Mouse (Mus musculus) megakaryocyte progenitor cell, adult 5-6 weeks (primary cell): ENCODE measurements around the gene Map4. TPM values are rescaled to one million over a fixed set of nuclear protein-coding genes. Genes with fewer than 3 reads are reported as not detected.
"Not testable (repeated sequence)": the region's sequence is repeated elsewhere in the genome, so short reads cannot be mapped to it uniquely, and the experiment has no call there.

Experiments used
- ATAC-seq: replicated peaks from 2 replicates; pipeline ENCODE4 v1.8.0; 2016; ENCODE audit warnings: mild to moderate bottlenecking, moderate TSS enrichment, inconsistent platforms; ENCODE audit not compliant: poor library complexity
- total RNA-seq, 2 experiments: library from RNA; stranded (forward) in 1 of 2; stranded (reverse) in 1 of 2; fragments of 157-497, 149-512 nt in 1 of 2; fragments of 200-1000 nt in 1 of 2; gene quantifications; 2 replicates each; pipeline versions ENCODE4 v1.2.3 to v1.2.4; 2015 to 2017

Map4 gene
- total RNA-seq, 2 experiments from 2014 or later, result 26.3 to 32.2 TPM

DNA sequence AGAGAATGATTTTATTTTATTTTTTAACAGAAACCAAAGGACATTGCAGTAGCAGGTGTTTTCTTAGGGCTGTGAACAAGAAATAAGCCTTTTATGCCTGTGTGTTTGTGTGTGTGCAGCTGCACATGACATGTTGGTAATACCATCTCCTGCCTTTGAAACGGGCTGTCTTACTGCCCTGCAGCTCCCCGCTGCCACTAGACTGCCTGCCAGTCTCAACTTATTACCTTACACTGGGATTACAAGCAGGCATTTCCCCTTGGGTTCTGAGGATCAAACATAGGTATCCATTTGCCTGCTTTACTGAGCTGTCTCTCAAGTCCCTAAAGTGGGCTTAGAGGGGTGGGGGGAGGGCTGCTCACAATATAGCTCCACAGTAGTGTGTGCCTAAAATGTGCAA is 129.5 kb downstream of the Map4 start:
- no peak for ATAC-seq

DNA sequence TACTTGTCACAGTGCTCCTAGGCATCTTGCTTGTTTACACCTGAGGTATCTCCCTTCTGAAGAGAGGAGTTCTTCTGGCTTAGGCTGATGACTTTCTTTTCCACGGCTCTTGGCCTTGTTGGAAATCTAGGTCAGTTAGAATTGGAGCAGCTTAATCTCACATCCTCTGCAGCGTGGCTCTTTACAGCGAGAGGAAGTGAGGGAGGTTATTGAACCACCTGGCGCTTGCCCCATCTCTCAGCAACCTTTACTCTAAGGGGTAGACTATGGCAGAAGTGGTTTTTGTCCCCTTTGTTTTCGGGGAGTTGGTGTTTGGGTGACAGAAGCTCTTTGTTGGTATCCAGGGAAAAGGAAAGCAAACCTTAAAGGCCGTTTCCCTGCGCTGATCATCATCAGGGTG is 131.1 kb downstream of the Map4 start:
- ATAC-seq, result no peak

DNA sequence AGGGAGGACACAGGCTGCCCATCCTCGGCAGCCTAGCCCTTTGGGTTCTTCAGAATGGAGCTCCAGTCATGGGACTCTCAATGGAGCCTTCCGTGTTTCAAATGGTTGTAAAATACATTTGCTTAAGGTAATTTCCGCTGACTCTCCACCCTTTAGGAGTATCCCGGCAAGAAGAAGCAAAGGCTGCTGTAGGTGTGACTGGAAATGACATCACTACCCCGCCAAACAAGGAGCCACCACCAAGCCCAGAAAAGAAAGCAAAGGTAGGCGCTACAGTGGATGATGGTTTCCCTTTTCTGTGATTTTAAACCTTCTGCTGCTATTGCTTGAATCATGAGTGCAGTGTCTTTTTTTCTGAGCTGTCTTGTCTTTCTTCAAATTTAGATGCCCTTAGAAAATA is 131.6 kb downstream of the Map4 start:
- ATAC-seq, result no peak

DNA sequence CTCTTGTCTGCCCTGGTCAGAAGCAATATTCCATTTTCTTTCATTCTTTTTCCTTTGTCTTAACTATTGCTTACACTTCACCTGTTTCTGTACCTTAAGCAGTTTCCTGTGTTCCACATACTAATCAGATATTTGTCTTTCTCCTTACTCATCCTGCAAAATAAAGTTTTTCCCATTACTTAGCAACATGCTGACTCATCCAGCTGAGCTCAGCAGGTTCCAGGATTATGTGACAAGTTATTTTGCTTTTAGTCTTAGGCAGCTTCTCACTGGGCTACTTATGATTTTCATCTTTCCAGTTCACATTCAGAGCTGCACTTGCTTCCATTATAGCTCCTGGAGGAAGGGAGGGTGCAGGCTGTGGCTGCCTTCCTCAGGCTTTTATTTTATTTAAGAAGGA is 133.4 kb downstream of the Map4 start:
- ATAC-seq, result no peak

DNA sequence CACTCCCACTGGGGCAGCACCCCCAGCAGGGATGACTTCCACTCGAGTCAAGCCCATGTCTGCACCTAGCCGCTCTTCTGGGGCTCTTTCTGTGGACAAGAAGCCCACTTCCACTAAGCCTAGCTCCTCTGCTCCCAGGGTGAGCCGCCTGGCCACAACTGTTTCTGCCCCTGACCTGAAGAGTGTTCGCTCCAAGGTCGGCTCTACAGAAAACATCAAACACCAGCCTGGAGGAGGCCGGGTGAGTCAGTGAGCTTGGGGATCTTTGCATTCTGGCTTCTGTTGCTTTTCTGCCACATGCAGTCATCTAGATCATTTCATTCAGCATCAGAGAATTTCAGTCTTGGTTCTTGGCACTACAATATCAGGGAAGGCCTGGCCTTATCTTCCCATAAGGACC is 137.5 kb downstream of the Map4 start:
- no peak for ATAC-seq

DNA sequence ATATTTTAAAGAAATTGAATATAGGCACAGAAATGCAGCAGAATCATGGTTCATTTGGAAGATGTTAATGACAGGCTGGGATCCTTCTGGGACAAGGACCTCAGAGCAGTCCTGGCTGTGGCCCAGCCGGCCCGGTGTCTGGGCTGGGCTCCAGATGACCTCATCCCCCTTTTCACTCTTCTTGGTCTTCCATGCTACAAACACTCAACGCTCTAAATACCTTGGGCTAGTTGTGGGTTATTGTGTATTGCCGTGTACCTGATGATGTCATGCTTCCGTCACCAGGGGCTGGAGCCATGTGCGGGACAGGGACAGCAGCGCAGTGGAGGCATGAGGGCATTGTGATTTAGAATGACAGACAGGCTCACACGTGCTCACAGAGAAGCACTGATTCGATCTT is 139.1 kb downstream of the Map4 start:
- no peak for ATAC-seq

DNA sequence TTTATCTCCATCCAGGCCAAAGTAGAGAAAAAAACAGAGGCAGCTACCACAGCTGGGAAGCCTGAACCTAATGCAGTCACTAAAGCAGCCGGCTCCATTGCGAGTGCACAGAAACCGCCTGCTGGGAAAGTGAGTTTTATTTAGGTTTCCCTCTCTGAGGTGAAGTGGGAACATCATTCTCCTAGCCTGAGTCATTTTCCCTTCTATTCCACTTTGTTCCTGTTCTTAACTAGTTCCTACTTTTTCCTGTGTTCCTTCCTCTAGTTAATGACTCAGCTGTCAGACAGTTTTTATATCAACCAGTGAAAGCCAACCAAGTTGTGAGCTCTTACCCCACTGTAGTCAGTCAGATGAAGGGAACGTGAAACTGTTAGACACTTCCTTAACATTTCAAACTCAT is 139.8 kb downstream of the Map4 start:
- no peak for ATAC-seq

DNA sequence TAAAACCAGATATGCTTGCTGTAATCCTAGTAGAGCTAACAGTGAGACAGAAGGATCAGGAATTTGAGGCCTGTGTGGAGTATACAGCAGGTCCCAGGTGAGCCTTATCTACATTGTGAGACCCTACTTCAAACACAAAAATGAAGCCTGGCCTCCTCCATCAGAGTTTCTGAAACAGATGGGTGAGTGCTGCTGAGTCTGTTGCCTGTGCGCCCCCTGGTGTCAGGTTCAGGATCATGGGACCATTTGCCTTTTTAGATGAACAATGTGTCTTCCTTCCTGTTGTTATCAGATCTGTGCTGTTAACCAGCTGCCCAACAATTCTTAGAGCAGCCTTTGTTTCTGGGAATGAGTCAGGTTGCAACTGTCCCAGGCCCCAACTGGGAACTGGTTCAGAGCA is 140.6 kb downstream of the Map4 start:
- peak; percentile 97 for ATAC-seq

DNA sequence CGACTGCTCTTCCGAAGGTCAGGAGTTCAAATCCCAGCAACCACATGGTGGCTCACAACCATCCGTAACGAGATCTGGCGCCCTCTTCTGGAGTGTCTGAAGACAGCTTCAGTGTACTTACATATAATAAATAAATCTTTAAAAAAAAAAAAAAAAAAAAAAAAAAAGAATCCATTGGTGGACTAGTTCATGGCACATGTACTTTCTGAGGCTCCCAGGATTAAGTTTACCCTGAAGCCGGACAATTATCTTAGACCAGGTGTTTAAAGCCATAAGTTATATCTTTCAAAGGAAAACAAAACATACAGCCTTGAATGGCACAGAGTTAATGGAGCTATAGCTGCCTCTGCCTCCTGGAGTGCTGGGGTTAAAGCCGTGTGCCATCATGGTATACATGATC is 145.2 kb downstream of the Map4 start:
- ATAC-seq, result not testable (repeated sequence)

DNA sequence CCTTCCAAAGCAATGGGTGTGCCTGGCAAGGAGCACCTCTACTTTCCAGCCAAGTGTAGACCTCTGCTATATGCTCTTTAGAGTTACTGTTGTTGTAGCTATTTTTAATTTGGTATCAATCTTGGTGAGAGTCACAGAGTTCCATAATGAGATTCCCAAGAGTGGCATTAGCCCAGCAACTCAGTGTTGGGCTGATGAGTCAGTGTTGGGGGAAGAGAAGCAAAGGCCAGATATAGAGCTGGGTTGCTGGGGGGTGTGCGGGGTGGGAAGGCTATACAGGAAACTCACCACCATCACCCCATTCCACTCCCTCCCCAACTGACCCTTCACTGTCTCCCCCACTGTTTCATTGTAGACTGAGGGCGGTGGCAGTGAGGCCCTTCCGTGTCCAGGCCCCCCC is 149.8 kb downstream of the Map4 start:
- no peak for ATAC-seq

DNA sequence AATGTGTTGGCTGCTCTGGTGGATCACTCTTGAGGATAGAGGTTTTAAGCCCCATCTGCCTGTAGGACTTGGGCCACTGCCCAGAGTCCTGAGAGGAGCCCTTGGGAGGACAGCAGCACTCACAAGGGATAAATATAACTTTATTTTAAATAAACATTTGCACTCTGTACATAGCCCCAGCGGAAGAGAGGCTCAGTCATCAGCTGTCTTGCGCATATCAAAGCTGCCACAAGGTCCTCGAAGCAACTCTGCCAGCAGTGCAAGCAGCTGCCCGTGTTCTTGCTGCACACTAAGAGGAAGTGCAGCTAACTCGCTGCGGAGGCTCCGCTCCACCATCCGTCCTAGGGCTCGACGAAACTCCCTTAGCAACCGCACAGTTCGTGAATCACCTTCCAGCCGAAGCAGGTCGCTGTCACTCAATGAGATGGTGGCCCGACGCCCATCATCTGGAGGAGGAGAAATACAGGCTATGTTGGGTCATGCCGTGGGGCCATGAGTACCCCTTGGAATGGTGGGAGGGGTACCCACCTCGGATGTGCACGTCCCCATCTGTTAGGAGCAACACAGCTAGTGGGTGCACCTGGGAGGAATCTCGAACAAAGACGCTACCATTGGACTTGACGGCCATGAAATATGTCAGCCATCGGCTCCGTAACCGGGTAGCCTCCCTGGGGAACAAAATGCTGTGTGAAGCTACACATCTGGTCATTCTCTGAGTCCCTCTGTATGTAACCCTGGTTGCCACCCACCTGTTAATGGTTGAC is 153.1 kb downstream of the Map4 start:
- no peak for ATAC-seq

DNA sequence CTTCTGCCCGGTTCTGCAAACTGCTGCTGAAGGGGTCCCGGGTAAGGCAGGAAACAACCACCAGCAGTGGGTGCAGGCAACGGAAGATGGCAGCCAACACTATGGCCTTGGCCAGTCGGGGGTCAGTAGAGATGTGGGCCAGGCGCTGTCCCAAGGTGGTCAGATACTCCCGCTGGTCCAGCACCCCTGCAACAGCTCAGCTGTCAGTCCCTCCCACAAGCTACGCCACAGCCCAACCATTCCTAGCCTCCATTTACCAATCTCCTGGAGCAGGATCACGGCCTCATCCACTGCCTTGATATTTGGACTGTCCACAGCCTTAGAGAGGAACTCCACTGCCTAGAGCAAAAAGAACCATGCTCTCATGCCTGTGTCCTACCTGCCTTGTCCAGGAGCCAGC is 154.4 kb downstream of the Map4 start:
- no peak for ATAC-seq

DNA sequence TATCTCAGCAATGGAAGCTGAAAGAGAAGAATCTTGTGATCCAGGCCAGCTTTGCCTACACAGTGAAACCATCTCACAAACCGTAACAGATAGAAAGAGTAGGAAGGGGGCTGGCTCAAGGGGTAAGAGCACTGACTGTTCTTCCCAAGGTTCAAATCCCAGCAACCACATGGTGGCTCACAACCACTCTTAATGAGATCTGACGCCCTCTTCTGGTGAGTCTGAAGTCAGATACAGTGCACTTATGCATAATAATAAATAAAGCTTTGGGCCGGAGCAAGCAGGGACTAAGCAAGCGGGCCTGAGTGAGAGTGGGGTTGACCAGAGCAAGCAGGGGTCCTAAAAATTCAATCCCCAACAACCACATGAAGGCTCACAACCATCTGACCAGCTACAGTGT is 162.0 kb downstream of the Map4 start:
- ATAC-seq, result no peak

DNA sequence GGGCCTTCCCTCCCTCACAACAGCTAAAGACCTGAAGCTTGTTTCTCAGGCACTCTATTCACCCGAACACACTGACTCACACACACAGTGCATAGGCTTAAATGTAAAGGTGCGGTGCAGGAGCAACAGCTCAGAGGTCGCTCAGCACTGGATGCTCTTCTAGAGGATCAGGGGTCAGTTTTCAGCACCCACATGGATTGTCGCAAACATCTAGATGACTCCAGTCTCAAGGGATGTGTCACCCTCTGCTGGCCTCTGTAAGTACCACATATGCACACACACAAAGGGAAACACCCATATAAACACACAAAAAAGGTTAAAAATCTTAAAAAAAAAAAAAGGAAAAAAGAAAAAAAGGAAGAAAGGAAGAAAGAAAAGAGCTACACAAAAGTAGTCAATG is 163.5 kb downstream of the Map4 start:
- ATAC-seq, result peak; percentile 37; the same call in 1 of the 2 replicates

DNA sequence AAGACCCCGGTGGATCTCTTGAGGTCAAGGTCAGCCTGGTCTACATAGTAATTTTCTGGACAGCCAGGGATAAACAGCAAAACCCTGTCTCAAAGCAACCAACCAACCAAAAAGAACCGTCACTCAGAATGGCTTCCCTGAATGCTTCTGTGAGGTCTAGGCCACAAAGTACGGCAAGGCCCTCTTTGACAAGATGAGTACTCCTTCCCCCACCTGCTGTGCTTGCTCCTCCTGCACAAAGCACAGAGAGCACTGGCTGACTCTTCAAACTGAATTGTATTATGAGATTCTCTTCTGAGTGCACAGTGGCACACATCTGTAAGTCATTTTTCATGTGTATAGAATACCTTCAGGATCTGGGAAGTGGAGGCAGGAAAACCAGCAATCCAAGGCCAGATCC is 166.5 kb downstream of the Map4 start:
- no peak for ATAC-seq

DNA sequence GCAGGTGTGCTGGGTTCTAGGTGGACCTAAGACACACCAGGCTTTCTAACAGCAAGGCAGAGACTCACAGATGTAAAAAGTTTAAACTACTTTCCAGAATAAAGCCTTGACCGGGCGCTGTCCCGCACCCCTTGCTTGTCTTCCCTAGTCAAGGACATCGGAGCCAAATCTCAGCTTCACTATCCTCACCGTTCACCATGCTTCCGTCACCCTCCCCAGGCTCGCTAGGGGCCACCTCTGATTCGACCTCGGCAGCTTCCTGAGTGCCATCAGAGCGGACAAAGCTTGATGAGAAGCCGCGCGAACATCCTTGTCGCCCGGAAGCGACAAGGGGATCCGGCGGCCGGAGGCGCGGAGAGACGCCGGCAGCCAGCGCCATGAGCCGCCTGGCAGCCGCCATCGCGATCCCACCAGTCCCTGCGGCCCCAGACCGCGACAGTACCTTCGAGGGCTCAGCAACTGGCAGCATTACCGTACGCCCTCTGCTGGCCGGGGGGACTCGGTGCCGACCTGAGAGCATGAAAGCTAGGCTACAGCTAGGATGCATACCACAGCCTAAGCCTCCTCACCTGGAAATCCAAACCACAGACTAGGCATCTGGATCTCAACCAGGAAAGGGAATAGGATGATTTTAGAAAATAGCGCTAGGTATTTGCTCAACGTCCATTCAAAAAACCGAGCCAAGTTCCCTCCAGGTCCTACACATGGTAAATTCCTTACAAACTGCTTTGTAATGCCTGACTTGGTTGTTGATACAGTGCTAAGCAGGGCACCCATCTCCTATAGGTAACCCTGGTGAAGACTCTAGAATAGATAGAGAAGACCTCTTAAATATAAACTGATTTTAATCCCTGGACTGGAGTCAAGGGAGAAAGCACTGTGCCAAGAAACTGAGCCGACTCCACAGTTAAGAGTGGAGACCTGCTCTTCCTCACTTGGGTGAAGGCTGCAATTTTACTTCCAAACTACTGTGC is 169.7 kb downstream of the Map4 start:
- ATAC-seq, result peak; percentile 100

DNA sequence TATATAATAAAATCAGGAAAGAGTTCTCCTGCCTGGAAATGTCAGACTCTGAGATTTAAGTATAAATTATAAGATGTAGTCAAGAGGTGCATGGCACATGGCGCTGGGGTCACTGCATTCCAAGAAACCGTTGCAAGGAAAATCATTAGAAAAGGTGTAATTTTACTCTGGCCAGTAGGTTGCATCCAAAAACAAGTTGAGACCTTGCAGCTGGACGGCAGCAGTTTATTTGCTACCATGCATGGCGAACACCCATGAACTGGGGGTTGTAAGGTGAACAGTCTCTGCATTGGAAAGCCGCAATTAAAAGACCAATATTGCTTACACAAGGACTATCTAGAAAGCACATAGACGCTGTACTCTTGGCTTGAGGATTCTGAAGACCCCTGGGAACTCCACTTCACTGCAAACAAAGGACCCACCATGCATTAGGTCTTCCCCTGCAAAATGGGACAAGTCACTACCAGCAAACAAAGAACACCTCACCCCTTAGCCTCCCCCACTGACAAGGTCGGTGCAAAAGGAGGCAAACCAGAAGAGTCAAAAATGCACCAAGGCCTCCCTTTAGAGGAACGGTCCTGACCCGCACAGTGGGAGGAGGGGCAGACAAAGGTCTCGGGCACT is 185.2 kb downstream of the Map4 start:
- ATAC-seq, result no peak

DNA sequence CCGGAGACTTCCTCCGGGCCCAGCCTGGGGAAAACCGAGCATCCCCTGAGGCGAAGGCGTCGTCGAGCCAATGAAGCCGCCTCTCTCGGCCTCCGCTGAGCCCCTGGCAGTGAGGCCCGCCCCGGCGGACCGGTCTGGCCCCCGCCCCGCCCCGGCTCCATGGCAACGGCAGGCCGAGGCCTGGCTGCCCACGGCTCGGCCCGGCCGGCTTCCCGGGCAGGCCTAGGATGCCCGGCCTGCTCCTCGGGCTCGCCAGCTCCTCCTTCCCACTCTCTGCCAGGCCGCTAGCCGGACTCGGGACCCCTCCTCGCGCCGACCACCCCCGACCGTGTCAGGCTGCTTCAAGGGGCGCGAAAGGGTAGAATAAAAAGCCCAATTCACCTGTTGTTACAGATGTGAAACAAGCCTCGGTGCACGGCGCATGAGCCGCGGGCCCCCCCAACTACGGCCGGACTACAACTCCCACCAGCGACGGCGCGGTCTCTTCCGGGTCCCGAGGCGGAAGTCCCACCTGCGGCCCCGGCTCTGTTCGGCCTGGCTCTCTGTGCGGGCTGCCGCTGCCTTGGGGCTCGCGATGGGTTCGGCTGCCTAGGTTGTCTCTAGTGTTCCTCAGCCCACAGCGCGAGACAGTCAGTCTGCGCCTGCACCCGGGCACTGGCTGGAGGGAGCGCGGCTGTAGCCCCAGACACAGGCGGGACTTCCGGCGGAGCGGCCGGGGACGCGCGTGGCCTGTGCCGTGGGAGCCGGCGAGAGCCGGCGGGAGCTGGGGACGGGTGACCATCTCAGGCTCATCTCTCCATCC is 185.9 kb downstream of the Map4 start, which contains the start of gene Smarcc1:
Smarcc1 (plus strand) TSS at position 732 of the 802 bp plus-strand sequence.
- peak; percentile 94 for ATAC-seq

DNA sequence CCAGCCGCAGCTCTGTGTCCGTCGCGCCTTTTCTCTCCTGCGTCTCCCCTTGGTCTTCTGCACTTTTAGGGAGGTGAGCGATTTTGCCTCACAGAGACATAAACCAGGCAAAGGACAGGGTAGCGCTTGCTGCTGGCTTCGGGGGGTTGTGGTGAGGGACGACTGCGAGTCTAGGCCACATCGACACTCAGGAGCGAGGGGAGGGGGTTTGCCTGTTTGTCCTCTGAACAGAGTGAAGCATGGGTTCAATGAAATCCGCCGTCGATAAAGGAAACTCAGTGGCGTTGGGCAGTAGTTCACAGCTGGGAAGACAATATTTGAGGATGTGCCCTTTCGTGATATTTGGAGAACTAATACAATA is 186.5 kb downstream of the Map4 start, which contains the start of gene Dhx30:
Dhx30 (minus strand) TSS at position 52 of the 361 bp plus-strand sequence.
- ATAC-seq, result peak; percentile 7

DNA sequence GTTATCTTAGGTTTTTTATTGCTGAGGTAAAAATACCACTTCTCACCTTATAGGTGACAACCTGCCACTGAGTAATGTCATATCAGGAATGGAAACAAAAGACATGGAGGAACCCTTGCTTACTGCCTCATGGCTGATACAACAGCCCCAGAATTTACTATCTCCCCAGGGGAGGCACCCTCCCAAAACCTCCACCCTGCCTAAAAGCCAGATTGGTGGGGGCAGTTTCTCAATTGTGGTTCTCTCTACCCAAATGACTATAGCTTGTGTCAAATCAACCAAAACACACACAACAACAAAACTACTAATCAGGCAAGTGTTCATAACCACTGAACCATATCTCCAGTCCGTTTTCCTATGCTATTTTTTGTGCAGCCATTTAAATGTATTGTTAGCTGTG is 187.0 kb downstream of the Map4 start:
- 0 out of 2 replicates have a peak, but pooled peaks have one; percentile 15 for ATAC-seq

DNA sequence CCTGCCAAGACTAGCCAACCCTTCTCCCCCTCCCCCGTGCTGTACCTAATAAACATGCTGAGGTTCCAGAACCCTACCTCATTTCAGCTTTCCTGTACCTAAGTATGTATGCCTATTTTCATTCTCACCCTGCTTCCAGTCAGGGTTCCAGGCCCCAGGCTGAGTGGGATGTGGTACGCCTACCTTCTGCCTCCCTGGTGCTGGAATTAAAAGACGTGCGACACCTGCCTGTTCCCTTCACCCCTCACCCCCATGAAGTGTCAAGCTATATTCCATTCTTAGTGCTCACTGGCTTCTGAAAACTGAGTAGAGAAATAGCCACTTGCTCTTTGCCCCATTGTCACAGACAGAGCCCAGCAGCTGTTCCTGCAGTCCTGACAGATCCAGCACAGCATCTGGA is 190.2 kb downstream of the Map4 start:
- no peak for ATAC-seq
